Mouse (Mus musculus): Measurements from ENCODE around the gene Taf8.
A peak's percentile ranks its signal among the peaks of the same experiment; 100 is the strongest.

Gene Taf8

GRCm38 (mm10) chr17:47516232-47516631 lies 14.1 kb upstream of the Taf8 start:
- DNase-seq = no peak

DNA sequence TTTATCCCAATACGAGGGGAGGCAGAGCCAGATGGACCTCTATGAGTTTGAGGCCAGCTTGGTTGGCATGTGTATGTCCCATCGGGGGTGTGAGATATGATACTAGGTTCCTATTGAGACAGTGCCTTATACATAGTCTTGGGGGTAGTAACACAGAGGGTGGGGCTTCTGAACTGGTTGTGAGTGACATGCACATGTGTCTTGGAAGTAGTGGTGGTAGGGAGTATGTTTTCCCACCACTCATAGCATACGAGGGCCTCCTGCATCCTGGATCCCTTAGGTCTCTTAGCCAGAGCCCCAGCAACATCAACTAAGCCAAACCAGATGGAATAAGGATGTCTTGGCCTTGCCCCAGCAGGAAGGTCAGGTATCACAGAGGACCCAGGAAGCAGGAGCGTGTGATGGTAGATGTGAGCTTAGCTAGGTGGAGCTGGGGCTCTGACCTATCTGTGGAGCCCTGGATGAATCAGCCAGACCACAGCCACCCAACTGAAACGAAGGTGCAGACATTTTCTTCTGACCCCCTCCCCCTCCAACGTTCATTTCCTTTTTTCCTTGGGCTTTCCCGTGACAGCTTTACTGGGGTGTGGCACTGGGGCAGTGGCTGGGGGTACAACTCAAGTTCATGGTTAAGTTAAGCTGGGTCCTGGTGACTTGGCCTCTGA lies 13.2 kb upstream of the Taf8 start:
- DNase-seq = no peak

DNA sequence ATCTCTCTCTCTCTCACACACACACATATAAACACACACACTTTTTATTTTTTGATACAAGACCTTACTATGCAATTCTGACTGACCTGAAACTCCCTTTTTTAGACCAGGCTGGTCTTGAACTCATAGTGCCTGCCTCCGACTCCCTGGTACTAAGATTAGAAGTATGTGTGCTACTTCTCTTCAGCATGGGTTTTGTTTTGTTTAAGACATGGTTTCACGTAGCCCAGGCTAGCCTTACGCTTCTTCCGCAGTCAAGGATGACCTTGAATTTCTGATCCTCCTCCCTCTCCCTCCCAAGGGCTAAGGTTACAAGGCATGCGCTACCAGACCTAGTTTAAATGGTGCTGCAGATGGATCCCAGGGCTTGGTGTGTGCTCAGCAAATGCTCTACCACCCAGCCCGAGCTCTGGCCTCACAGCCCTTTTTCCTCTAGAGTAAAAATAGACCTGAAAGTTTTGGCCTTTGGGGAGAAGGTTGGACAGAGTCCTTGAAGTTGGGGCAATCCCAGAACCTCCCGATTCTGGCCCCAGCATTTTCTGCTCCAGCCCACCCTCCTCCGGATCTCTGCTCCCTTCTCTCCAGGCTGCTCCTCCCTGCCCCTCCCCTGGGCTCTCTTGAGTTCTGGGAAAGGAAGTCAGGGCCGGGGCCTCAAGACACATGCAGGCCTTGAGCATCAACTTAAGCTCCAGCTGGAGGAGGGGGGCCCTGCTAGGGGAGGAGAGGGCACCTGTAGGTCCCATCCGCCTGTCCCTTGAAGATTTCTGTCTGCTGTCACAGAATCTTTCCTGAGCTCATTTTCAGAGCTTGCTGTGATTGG lies 11.1 kb upstream of the Taf8 start:
- DNase-seq = no peak

GRCm38 (mm10) chr17:47511111-47512020 lies 9.3 kb upstream of the Taf8 start:
- DNase-seq = peak; percentile 82

GRCm38 (mm10) chr17:47509031-47509705 lies 7.1 kb upstream of the Taf8 start:
- no peak for DNase-seq

- peak; percentile 42 for DNase-seq
Measured at GRCm38 (mm10) chr17:47508012-47508608, 6.0 kb upstream of the Taf8 start.

GRCm38 (mm10) chr17:47507523-47507922 lies 5.4 kb upstream of the Taf8 start:
- DNase-seq = no peak

GRCm38 (mm10) chr17:47506697-47507096 lies 4.6 kb upstream of the Taf8 start:
- DNase-seq = no peak

DNA sequence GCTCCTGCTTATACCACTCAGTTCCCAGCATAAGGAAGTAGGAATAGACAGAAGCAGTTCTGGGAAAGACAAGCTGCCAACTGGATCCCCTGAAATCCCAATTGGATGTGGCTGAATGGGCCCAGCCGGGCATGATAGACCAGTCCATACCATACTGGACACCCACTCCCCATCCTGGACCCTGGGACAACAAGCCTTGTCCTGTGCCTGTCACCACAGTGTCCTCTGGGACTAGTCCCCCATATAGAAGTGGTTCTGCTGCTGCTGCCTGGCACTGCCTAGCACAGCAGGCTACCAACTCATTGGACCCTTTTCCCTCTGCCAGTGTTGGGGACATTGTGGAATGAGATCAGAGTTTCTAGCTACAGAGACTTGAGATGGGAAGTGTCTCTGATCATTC lies 4.0 kb upstream of the Taf8 start:
- DNase-seq = no peak

GRCm38 (mm10) chr17:47505566-47505965 lies 3.5 kb upstream of the Taf8 start:
- DNase-seq = no peak

- DNase-seq = no peak
Measured at GRCm38 (mm10) chr17:47504941-47505346, 2.9 kb upstream of the Taf8 start, which contains the start of gene Ccnd3. Gene Ccnd3 (plus strand): TSS chr17:47505051.

DNA sequence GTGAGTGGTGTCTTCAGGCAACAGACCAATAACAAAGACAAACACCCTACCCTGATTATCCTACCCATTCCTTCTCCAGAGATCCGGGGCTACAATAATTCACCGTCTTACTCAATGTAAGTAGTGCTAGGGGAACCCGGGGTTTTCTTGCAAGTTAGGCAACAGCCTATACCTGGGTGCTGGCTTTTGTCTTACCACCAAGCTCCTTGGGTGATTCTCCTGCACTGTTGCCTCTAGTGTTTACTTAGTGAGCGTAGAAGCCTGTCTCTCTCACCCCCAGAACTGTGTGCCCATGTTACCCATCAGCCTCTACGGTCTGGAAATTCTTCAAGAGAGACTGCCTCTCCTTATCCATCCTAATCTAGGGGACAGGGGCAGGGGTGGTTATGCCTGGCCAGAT lies 2.1 kb upstream of the Taf8 start:
- no peak for DNase-seq

GRCm38 (mm10) chr17:47503689-47504088 lies 1.6 kb upstream of the Taf8 start:
- DNase-seq = no peak

GRCm38 (mm10) chr17:47502707-47503045 lies 584 bp upstream of the Taf8 start:
- peak; percentile 37 for DNase-seq

- no peak for DNase-seq
Measured at GRCm38 (mm10) chr17:47501531-47501930, 561 bp downstream of the Taf8 start.

DNA sequence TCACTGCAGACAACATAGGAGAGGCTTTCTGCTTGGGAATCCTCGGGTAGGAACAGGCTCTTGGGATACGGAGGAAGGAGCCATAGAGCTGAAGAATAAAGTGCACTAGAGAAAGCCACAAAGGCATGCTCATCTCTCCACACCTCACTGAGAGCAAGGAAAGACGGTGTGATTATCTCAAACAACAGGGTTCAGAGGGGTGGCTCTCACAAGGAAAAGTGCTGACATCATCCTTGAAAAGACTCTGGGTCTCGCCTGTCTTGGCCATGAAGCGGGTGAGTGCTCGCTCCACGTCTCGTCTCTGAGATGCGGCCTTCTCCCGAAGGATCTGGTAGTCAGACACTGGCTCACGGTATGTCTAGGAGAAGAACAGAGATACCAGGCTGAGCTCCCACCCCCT lies 8.0 kb downstream of the Taf8 start:
- DNase-seq = no peak

GRCm38 (mm10) chr17:47493653-47494052 lies 8.4 kb downstream of the Taf8 start:
- DNase-seq = no peak

DNA sequence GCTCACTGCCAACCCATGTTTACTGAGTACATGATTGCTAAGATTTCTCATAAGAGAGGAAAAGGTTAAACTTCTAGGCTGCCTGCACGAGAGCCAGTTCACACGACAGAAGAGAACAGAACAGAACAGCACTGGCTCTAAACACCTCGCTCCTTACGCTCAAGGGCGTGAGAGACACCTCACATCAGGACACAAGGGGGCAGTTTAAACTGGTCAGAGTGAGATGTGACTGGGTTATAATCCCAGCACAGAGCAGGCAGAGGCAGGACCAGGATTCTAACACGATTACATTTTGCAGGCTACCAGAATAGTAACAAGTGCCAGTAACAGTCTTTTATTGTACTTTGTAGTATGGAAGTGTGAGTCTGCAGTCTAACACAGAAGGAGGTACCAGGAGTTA lies 9.4 kb downstream of the Taf8 start:
- DNase-seq = no peak

GRCm38 (mm10) chr17:47490791-47491190 lies 11.3 kb downstream of the Taf8 start:
- no peak for DNase-seq

DNA sequence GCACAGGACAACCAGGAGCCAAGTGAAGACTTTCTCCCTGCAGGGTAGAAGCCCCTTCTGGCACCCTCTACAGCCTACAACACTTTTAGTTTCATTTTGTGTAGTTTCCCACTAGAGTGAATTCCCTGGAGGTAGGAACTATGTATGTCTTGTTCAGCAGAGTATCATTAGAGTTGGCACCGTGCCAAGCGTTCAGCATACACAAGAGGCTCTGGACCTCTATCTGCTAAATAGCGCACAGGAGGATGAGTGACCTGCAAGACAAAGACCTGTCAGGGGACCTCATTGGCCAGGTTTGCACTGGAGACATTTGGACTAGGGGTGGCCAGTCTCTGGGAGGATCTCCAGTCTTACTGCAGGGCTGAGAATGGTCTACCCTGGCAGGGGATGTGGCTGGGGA lies 16.3 kb downstream of the Taf8 start:
- no peak for DNase-seq

- no peak for DNase-seq
Measured at GRCm38 (mm10) chr17:47484993-47485392, 17.1 kb downstream of the Taf8 start.

DNA sequence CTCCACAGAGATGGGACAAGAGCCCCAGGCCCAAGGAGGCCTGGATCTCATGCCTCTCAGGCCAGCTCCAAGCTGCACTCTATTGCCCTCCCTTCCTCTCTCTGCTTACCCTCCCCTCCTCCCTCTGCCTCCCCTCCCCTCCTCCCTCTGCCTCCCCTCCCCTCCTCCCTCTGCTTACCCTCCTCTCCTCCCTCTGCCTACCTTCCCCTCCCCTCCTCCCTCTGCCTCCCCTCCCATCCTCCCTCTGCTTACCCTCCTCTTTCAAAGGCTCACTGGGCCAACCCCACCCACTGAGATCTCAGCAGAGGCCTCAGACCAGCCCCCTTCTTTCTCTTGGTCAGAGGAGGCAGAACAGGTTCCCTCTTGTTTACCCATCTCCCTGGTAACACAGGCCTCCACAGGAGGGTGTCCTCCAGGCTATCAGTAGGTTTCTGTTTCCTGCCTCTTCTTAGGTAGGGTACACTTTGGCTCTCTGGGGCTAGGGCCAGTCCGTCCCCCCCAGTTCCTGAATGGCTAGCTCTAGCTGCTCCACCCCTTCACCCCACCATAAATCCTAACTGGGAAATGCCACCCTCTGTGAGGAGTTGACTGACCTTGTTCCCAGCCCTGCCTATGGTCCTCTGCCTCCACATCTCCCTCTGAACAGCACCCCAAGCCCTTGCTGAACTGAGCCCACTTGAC lies 17.7 kb downstream of the Taf8 start:
- DNase-seq = no peak

All from cerebellum, adult 11-12 months (tissue).